Mouse (Mus musculus) MEL (cell line): ENCODE data around the gene Pnmal1. TPM values are rescaled to one million over a fixed set of nuclear protein-coding genes. Genes with fewer than 3 reads are reported as not detected.
A peak's percentile ranks its signal among the peaks of the same experiment; 100 is the strongest.

Experiments
- DNase-seq: peaks from one replicate; pipeline ENCODE4 v3.0.0; 2011; ENCODE audit warnings: low read depth, low spot score
- H3K27ac ChIP-seq: 2 replicates; pipeline ENCODE4 v1.5.1; 2012; ENCODE audit warnings: low read depth, mild to moderate bottlenecking, control low read depth, low read length, moderate library complexity; ENCODE audit not compliant: control insufficient read depth
- H3K27me3 ChIP-seq, 2 experiments: fragments of 150-350 bp in 1 of 2; sonication (generic) in 1 of 2; 2 replicates each; pipeline ENCODE4 v1.6.1; 2012; ENCODE audit warnings: low read length in 2 of 2, mild to moderate bottlenecking in 2 of 2, improper control_type of control experiment in 1 of 2, moderate library complexity in 1 of 2; ENCODE audit not compliant: insufficient read depth in 2 of 2, control insufficient read depth in 1 of 2
- H3K36me3 ChIP-seq, 2 experiments: 2 replicates each; pipeline ENCODE4 v1.6.1; 2012 to 2014; ENCODE audit warnings: low read length in 2 of 2, improper control_type of control experiment in 1 of 2, inconsistent platforms in 1 of 2, mild to moderate bottlenecking in 1 of 2; ENCODE audit not compliant: insufficient read depth in 2 of 2, control insufficient read depth in 1 of 2
- H3K4me1 ChIP-seq, 2 experiments: fragments of 150-350 bp in 1 of 2; sonication (generic) in 1 of 2; 2 replicates each; pipeline ENCODE4 v1.6.1; 2012; ENCODE audit warnings: low read length in 2 of 2, improper control_type of control experiment in 1 of 2, mild to moderate bottlenecking in 1 of 2; ENCODE audit not compliant: insufficient read depth in 2 of 2, control insufficient read depth in 1 of 2
- H3K4me3 ChIP-seq, 2 experiments: fragments of 150-350 bp in 1 of 2; sonication (generic) in 1 of 2; 2 replicates each; pipeline ENCODE4 v1.5.1; 2012; ENCODE audit warnings: low read depth in 2 of 2, low read length in 2 of 2, mild to moderate bottlenecking in 2 of 2, moderate library complexity in 2 of 2, control low read depth in 1 of 2, improper control_type of control experiment in 1 of 2; ENCODE audit not compliant: control insufficient read depth in 1 of 2, insufficient read depth in 1 of 2
- H3K79me2 ChIP-seq: 2 replicates; pipeline ENCODE4 v1.6.1; 2012; ENCODE audit warnings: mild to moderate bottlenecking, low read length, moderate library complexity; ENCODE audit not compliant: control insufficient read depth, poor library complexity, insufficient read depth
- H3K9ac ChIP-seq: 2 replicates; pipeline ENCODE4 v1.6.1; 2012; ENCODE audit warnings: low read depth, mild to moderate bottlenecking, control low read depth, low read length, moderate library complexity; ENCODE audit not compliant: control insufficient read depth, poor library complexity, severe bottlenecking
- H3K9me3 ChIP-seq: fragments of 150-350 bp; sonication (generic); replicated peaks from 2 replicates; pipeline ENCODE4 v1.6.1; 2012; ENCODE audit warnings: mild to moderate bottlenecking, low read length, improper control_type of control experiment, moderate library complexity; ENCODE audit not compliant: insufficient read depth
- CHD2 ChIP-seq: IDR thresholded peaks from 2 replicates; pipeline ENCODE4 v1.6.1; 2011; ENCODE audit warnings: low read length, improper control_type of control experiment
- CTCF ChIP-seq, 3 experiments: IDR thresholded peaks in 2 of 3; conservative IDR thresholded peaks in 1 of 3; 2 replicates each; pipeline ENCODE4 v1.5.1; 2011 to 2012; ENCODE audit warnings: low read length in 3 of 3, low read depth in 2 of 3, mild to moderate bottlenecking in 2 of 3, improper control_type of control experiment in 1 of 3, inconsistent platforms in 1 of 3, mixed read lengths in 1 of 3, moderate library complexity in 1 of 3; ENCODE audit not compliant: control insufficient read depth in 1 of 3, insufficient read depth in 1 of 3, poor library complexity in 1 of 3, severe bottlenecking in 1 of 3
- E2F4 ChIP-seq: IDR thresholded peaks from 2 replicates; pipeline ENCODE4 v1.6.1; 2011; ENCODE audit warnings: low read depth, low read length, improper control_type of control experiment, borderline replicate concordance
- ELF1 ChIP-seq: IDR thresholded peaks from 2 replicates; pipeline ENCODE4 v1.6.1; 2014; ENCODE audit warnings: low read depth, mild to moderate bottlenecking, inconsistent platforms, low read length, improper control_type of control experiment, moderate library complexity
- EP300 ChIP-seq, 2 experiments: IDR thresholded peaks; 2 replicates each; pipeline ENCODE4 v1.6.1; 2011; ENCODE audit warnings: improper control_type of control experiment in 2 of 2, low read length in 2 of 2, low read depth in 1 of 2, mild to moderate bottlenecking in 1 of 2
- ETS1 ChIP-seq: IDR thresholded peaks from 2 replicates; pipeline ENCODE4 v1.6.1; 2012; ENCODE audit warnings: low read depth, mild to moderate bottlenecking, inconsistent platforms, low read length, improper control_type of control experiment, moderate library complexity
- GABPA ChIP-seq: IDR thresholded peaks from 2 replicates; pipeline ENCODE4 v1.6.1; 2012; ENCODE audit warnings: low read depth, mild to moderate bottlenecking, inconsistent platforms, low read length, improper control_type of control experiment, moderate library complexity
- GATA1 ChIP-seq: IDR thresholded peaks from 2 replicates; pipeline ENCODE4 v1.6.1; 2011; ENCODE audit warnings: low read depth, low read length, improper control_type of control experiment
- HCFC1 ChIP-seq: IDR thresholded peaks from 2 replicates; pipeline ENCODE4 v1.6.1; 2012; ENCODE audit warnings: low read depth, mild to moderate bottlenecking, inconsistent platforms, low read length, improper control_type of control experiment, moderate library complexity
- JUND ChIP-seq: IDR thresholded peaks from 2 replicates; pipeline ENCODE4 v1.6.1; 2011; ENCODE audit warnings: low read depth, mild to moderate bottlenecking, improper control_type of control experiment, low read length
- MYB ChIP-seq: IDR thresholded peaks from 2 replicates; pipeline ENCODE4 v1.6.1; 2011; ENCODE audit warnings: mild to moderate bottlenecking, low read depth, low read length, improper control_type of control experiment
- POLR2A ChIP-seq, 2 experiments: IDR thresholded peaks; 2 replicates each; pipeline ENCODE4 v1.6.1; 2011 to 2012; ENCODE audit warnings: low read length in 2 of 2, mild to moderate bottlenecking in 2 of 2, control low read depth in 1 of 2, improper control_type of control experiment in 1 of 2, low read depth in 1 of 2, moderate library complexity in 1 of 2; ENCODE audit not compliant: control insufficient read depth in 1 of 2, insufficient read depth in 1 of 2, poor library complexity in 1 of 2
- RAD21 ChIP-seq: IDR thresholded peaks from 2 replicates; pipeline ENCODE4 v1.6.1; 2011; ENCODE audit warnings: mild to moderate bottlenecking, low read depth, low read length, improper control_type of control experiment
- RCOR1 ChIP-seq: IDR thresholded peaks from 2 replicates; pipeline ENCODE4 v1.6.1; 2012; ENCODE audit warnings: low read depth, mild to moderate bottlenecking, inconsistent platforms, low read length, improper control_type of control experiment
- SIN3A ChIP-seq: IDR thresholded peaks from 2 replicates; pipeline ENCODE4 v1.6.1; 2012; ENCODE audit warnings: low read length, improper control_type of control experiment, inconsistent platforms
- TBP ChIP-seq: IDR thresholded peaks from 2 replicates; pipeline ENCODE4 v1.8.0; 2011; ENCODE audit warnings: low read depth, low read length, improper control_type of control experiment
- TCF12 ChIP-seq: IDR thresholded peaks from 2 replicates; pipeline ENCODE4 v1.6.1; 2014; ENCODE audit warnings: low read depth, mild to moderate bottlenecking, inconsistent platforms, low read length, improper control_type of control experiment, moderate library complexity
- USF2 ChIP-seq, 2 experiments: IDR thresholded peaks; 2 replicates each; pipeline ENCODE4 v1.6.1; 2011 to 2012; ENCODE audit warnings: improper control_type of control experiment in 2 of 2, low read length in 2 of 2, borderline replicate concordance in 1 of 2, inconsistent platforms in 1 of 2, low read depth in 1 of 2, mild to moderate bottlenecking in 1 of 2; ENCODE audit not compliant: insufficient read depth in 1 of 2
- polyA plus RNA-seq, 2 experiments: library from polyadenylated mRNA; stranded (reverse) in 1 of 2; unstranded in 1 of 2; fragments of >175 nt in 1 of 2; fragments of >200 nt in 1 of 2; gene quantifications; 2 replicates each; pipeline versions ENCODE4 v1.2.1 to v1.2.4; 2012; ENCODE audit warnings: low replicate concordance in 2 of 2, low read depth in 1 of 2; ENCODE audit not compliant: insufficient read length in 2 of 2, insufficient read depth in 1 of 2, missing spikeins in 1 of 2
- total RNA-seq: library from RNA; depleted of rRNA; stranded (reverse); fragments of 300-350 nt; gene quantifications from 2 replicates; pipeline ENCODE4 v1.2.3, GENCODE M21; 2012

The Pnmal1 gene
- total and polyA plus RNA-seq, 3 experiments: 0.19 to 0.53 TPM; not detected in 1

GRCm38 (mm10) chr7:16988405-16988804, 28.9 kb downstream of the Pnmal1 start:
- peaks cover 4 to 9% of the 10 kb centered on the region in 2 experiments for H3K4me1 ChIP-seq
- no peaks in the 10 kb centered on the region for H3K9me3 ChIP-seq
- no peaks in the 10 kb centered on the region for H3K79me2 ChIP-seq
- DNase-seq: no peak
- TF ChIP-seq MYB (no peak), GATA1 (no peak), CHD2 (no peak), TCF12 (no peak), CTCF (IDR thresholded peaks at IDR 0.05 in 2 of 3, conservative IDR thresholded peaks at IDR 0.05 in 1 of 3; ENCODE audit: control insufficient read depth in 1 of 3, insufficient read depth in 1 of 3, low read depth in 2 of 3, low read length in 3 of 3, poor library complexity in 1 of 3, severe bottlenecking in 1 of 3) (no peak), RAD21 (no peak), JUND (no peak), HCFC1 (no peak)
- H3K4me3 ChIP-seq: no peak overlapping the region
- H3K9ac ChIP-seq: no peak overlapping the region
- no peak overlapping the region for H3K27ac ChIP-seq
- peaks cover 0 to 11% of the 10 kb centered on the region in 2 experiments; a peak in 2 of 4 replicates for H3K36me3 ChIP-seq
- no peaks in the 10 kb centered on the region for H3K27me3 ChIP-seq

GRCm38 (mm10) chr7:16990006-16990744, 30.7 kb downstream of the Pnmal1 start:
- TF ChIP-seq TCF12: peak; percentile 23; the same call in 1 of the 2 replicates
- no peak for TF ChIP-seq GABPA
- TF ChIP-seq GATA1: peak; percentile 83
- TF ChIP-seq EP300 (IDR thresholded peaks at IDR 0.05; ENCODE audit: low read depth in 1 of 2, low read length in 2 of 2): peak in 1 of 2 experiments; percentile 42; a peak in 2 of 4 replicates
- 0 out of 4 replicates have a peak, but pooled peaks have one; percentile 22 to 24 for TF ChIP-seq POLR2A (IDR thresholded peaks at IDR 0.05; ENCODE audit: control insufficient read depth in 1 of 2, insufficient read depth in 1 of 2, low read depth in 1 of 2, low read length in 2 of 2, poor library complexity in 1 of 2)
- TF ChIP-seq E2F4: no peak
- peak; percentile 23; the same call in 1 of the 2 replicates for TF ChIP-seq ETS1
- TF ChIP-seq SIN3A: 0 out of 2 replicates have a peak, but pooled peaks have one; percentile 30
- no peak for TF ChIP-seq USF2 (IDR thresholded peaks at IDR 0.05; ENCODE audit: borderline replicate concordance in 1 of 2, insufficient read depth in 1 of 2, low read depth in 1 of 2, low read length in 2 of 2)
- TF ChIP-seq ELF1: peak; percentile 86
- TF ChIP-seq TBP: 0 out of 2 replicates have a peak, but pooled peaks have one; percentile 31
- 0 out of 2 replicates have a peak, but pooled peaks have one; percentile 8 for TF ChIP-seq RCOR1
- peak overlapping the region; percentile 53 for H3K27ac ChIP-seq
- H3K27me3 ChIP-seq: no peaks in the 10 kb centered on the region
- peak; percentile 76 for DNase-seq
- peak overlapping the region; percentile 51 for H3K9ac ChIP-seq
- peak overlapping the region; percentile 17 to 28; a peak in 3 of 4 replicates for H3K4me3 ChIP-seq
- peaks cover 0 to 11% of the 10 kb centered on the region in 2 experiments; a peak in 2 of 4 replicates for H3K36me3 ChIP-seq
- H3K9me3 ChIP-seq: no peaks in the 10 kb centered on the region
- H3K4me1 ChIP-seq: peaks cover 4 to 9% of the 10 kb centered on the region in 2 experiments
- H3K79me2 ChIP-seq: no peaks in the 10 kb centered on the region
